Mouse (Mus musculus) cortical plate, adult 2 months (tissue): ENCODE measurements around the gene Tmem102.

Experiments used
- CTCF ChIP-seq: fragments of 200-500 bp; IDR thresholded peaks from 2 replicates; pipeline ENCODE4 v1.5.1; 2011; ENCODE audit warnings: mild to moderate bottlenecking, control low read depth, low read length; ENCODE audit not compliant: insufficient read depth; ENCODE audit errors: extremely low read depth
- POLR2A ChIP-seq: fragments of 200-500 bp; IDR thresholded peaks from 2 replicates; pipeline ENCODE4 v1.6.1; 2011; ENCODE audit warnings: mild to moderate bottlenecking, low read length, control low read depth; ENCODE audit not compliant: insufficient read depth; ENCODE audit errors: extremely low read depth

DNA sequence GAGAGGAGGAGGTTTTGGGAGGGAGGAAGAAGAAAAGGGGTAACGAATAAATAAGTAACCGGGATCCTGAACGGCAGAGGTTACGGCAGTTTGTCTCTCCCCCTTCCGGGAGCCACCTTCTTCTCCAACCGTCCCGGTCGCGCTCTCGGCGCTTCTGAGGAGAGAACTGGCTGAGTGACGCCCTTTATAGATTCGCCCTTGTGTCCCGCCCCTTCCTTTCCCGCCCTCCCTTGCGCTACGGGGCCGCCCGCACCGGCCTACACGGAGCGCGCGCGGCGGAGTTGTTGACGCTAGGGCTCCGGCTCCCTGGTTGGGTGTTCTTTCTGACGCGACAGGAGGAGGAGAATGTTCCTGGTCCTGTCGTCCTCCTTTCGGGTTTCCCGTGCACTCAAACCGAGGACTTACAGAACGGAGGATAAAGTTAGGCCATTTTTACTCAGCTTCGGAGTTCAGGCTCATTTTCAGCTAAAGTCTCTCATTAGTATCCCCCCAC, 46.9 kb downstream of the Tmem102 start, which contains the start of gene Polr2a:
- TF ChIP-seq CTCF (no peak), POLR2A (peak; percentile 100)
